Comparison of ENCODE assay signal across 20 mouse cellular contexts in genomic region chr10:125084975-125085374, GRCm38 (mm10).
DNase-seq lines count a peak whose midpoint lies in the region; ATAC-seq and TF ChIP-seq lines count a peak whose summit lies in the region.
"Had no signal": no experiment of that assay in that cellular context is flagged by ENCODE, and none has a peak within 500 bp of the region (broad histone marks: within the 10 kb centered on the region; RNA-seq: fewer than 3 reads in every experiment).

No protein-coding gene starts in this region.

- 66% methylated on average over 2 of the region's 2 CpGs for WGBS in forebrain, embryonic 16.5 days
- WGBS in forebrain, embryonic 12.5 days, result 93% methylated on average over 2 of the region's 2 CpGs

- no peaks in the 10 kb centered on the region for H3K9me3 ChIP-seq in forebrain, embryonic 16.5 days (ENCODE audit: control insufficient read depth, low read length)
- H3K9me3 ChIP-seq in forebrain, embryonic 12.5 days, result no peaks in the 10 kb centered on the region
- H3K9me3 ChIP-seq: embryonic facial prominence, embryonic 13.5 days; embryonic facial prominence, embryonic 15.5 days; forebrain, embryonic 10.5 days had no signal

- no peak overlapping the region for H3K4me2 ChIP-seq in forebrain, embryonic 16.5 days (ENCODE audit: low read length)
- no peak overlapping the region for H3K4me2 ChIP-seq in forebrain, embryonic 12.5 days
- H3K4me2 ChIP-seq: embryonic facial prominence, embryonic 13.5 days; embryonic facial prominence, embryonic 15.5 days had no signal

- H3K27ac ChIP-seq in forebrain, embryonic 16.5 days (ENCODE audit: low read length), result no peak overlapping the region
- H3K27ac ChIP-seq in forebrain, embryonic 12.5 days, result no peak overlapping the region
- H3K27ac ChIP-seq in left cerebral cortex, adult 2 months, result no peak overlapping the region
- H3K27ac ChIP-seq: embryonic facial prominence, embryonic 13.5 days; embryonic facial prominence, embryonic 15.5 days; forebrain, embryonic 10.5 days had no signal

- no peaks in the 10 kb centered on the region for H3K27me3 ChIP-seq in forebrain, embryonic 16.5 days (replicated peaks; ENCODE audit: control insufficient read depth, insufficient read depth, low read length)
- no peaks in the 10 kb centered on the region for H3K27me3 ChIP-seq in forebrain, embryonic 12.5 days
- H3K27me3 ChIP-seq: embryonic facial prominence, embryonic 13.5 days; embryonic facial prominence, embryonic 15.5 days had no signal

- no peaks in the 10 kb centered on the region for H3K36me3 ChIP-seq in forebrain, embryonic 16.5 days (ENCODE audit: control insufficient read depth, insufficient read depth)
- H3K36me3 ChIP-seq in forebrain, embryonic 12.5 days (replicated peaks), result no peaks in the 10 kb centered on the region
- H3K36me3 ChIP-seq: embryonic facial prominence, embryonic 13.5 days; embryonic facial prominence, embryonic 15.5 days; forebrain, embryonic 10.5 days had no signal

- peak; percentile 10 for DNase-seq in layer of hippocampus, adult 9-10 months (ENCODE audit: low spot score)
- DNase-seq in layer of hippocampus, postnatal 25 days (ENCODE audit: extremely low spot score in 1 of 2, low spot score in 1 of 2), result no peak
- peak; percentile 48 for DNase-seq in brain, embryonic 14.5 days (ENCODE audit: low read depth)
- no peak for DNase-seq in left cerebral cortex, adult 2 months (ENCODE audit: extremely low spot score in 1 of 2, low spot score in 2 of 2)
- DNase-seq: adrenal gland, adult 2 months; adrenal gland, postnatal 10 days; adrenal gland, postnatal 25 days; cerebellum, adult 11 months; cerebellum, adult 18-20 months; cerebellum, adult 8-10 months; cerebellum, adult 9-11 months; cerebellum, postnatal 14 days; cerebellum, postnatal 36 days; embryo, embryonic 11 days had no signal

- intact Hi-C loops in left cerebral cortex, adult 2 months (cut with DNase I), result no loop called here

- H3K4me3 ChIP-seq in forebrain, embryonic 16.5 days (replicated peaks; ENCODE audit: low read length), result no peak overlapping the region
- no peak overlapping the region for H3K4me3 ChIP-seq in forebrain, embryonic 12.5 days (replicated peaks)
- H3K4me3 ChIP-seq in left cerebral cortex, adult 2 months, result no peak overlapping the region
- H3K4me3 ChIP-seq: embryonic facial prominence, embryonic 13.5 days; embryonic facial prominence, embryonic 15.5 days; erythroblast, embryonic 14.5 days; forebrain, embryonic 10.5 days had no signal

- H3K4me1 ChIP-seq in forebrain, embryonic 16.5 days (replicated peaks; ENCODE audit: control insufficient read depth, insufficient read depth, low read length), result no peaks in the 10 kb centered on the region
- no peaks in the 10 kb centered on the region for H3K4me1 ChIP-seq in forebrain, embryonic 12.5 days
- H3K4me1 ChIP-seq: embryonic facial prominence, embryonic 13.5 days; embryonic facial prominence, embryonic 15.5 days; forebrain, embryonic 10.5 days had no signal

- ATAC-seq in forebrain, embryonic 16.5 days, result peak; percentile 52; the same call in 1 of the 2 replicates
- no peak for ATAC-seq in forebrain, embryonic 12.5 days (ENCODE audit: low FRiP score)

- no peak for TF ChIP-seq CTCF in brain, embryonic 14.5 days (IDR thresholded peaks at IDR 0.05; ENCODE audit: borderline replicate concordance, extremely low read depth, insufficient read depth, insufficient read length)
- TF ChIP-seq CTCF in left cerebral cortex, adult 2 months (IDR thresholded peaks at IDR 0.05), result no peak

- no peak overlapping the region for H3K9ac ChIP-seq in forebrain, embryonic 16.5 days (replicated peaks; ENCODE audit: low read depth, low read length)
- no peak overlapping the region for H3K9ac ChIP-seq in forebrain, embryonic 12.5 days
- H3K9ac ChIP-seq: embryonic facial prominence, embryonic 13.5 days; embryonic facial prominence, embryonic 15.5 days had no signal

- no peak for TF ChIP-seq POLR2A in brain, embryonic 14.5 days (IDR thresholded peaks at IDR 0.05; ENCODE audit: borderline replicate concordance, extremely low read depth, insufficient read depth, insufficient read length, poor library complexity, severe bottlenecking)

Comparison
In these comparisons a context has a peak if more than half of its experiments do, and no peak if none do; other contexts are left out.
1. DNase-seq: peak in layer of hippocampus, adult 9-10 months (single experiment) and brain, embryonic 14.5 days (single experiment); none in layer of hippocampus, postnatal 25 days (0 of 2) and left cerebral cortex, adult 2 months (0 of 2).